Mouse (Mus musculus): ENCODE results near the gene Fyb2. TPM values are rescaled to one million over a fixed set of nuclear protein-coding genes. Genes with fewer than 3 reads are reported as not detected.

Fyb2 gene
- polyA plus RNA-seq, 1 experiment from 2014 or later = 0.20 TPM

DNA sequence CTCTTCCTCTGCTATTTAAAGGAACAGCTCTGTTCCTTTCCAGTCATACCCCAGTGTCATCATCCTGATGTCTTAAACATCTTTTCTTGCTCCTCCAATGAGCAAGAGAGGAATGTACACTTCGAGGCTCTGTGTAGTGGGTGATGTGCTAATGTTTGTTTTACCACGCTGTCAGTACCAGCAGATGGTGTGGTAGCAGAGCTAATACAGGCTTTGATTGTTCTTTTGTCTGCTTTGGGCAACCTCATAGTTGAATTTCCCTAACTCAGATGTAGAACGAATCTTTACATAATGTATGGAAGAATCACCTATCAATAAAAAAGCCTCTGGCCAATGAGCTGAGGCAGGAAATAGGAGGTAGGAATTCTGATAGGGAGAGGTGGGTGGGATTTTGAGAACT, 36.0 kb downstream of the Fyb2 start:
- no peaks in the 10 kb centered on the region for H3K36me3 ChIP-seq (ENCODE audit: control insufficient read depth, insufficient read depth, low read length)
- no peaks in the 10 kb centered on the region for H3K4me1 ChIP-seq (replicated peaks; ENCODE audit: control insufficient read depth, insufficient read depth, low read length)
- no peak overlapping the region for H3K4me2 ChIP-seq (replicated peaks; ENCODE audit: low read depth, low read length)
- no peak overlapping the region for H3K4me3 ChIP-seq (ENCODE audit: low read depth, low read length)
- no peaks in the 10 kb centered on the region for H3K27me3 ChIP-seq (ENCODE audit: control insufficient read depth, insufficient read depth, low read length)
- WGBS = 70% methylated on average over 3 of the region's 3 CpGs
- H3K9ac ChIP-seq (ENCODE audit: low read depth, low read length) = no peak overlapping the region
- H3K9me3 ChIP-seq (ENCODE audit: control insufficient read depth, low read length) = no peaks in the 10 kb centered on the region
- no peak overlapping the region for H3K27ac ChIP-seq (ENCODE audit: low read depth, low read length)
- DNase-seq (ENCODE audit: low spot score) (no peak), ATAC-seq (ENCODE audit: low FRiP score) (no peak)

- no peaks in the 10 kb centered on the region for H3K27me3 ChIP-seq (ENCODE audit: control insufficient read depth, insufficient read depth, low read length)
- H3K27ac ChIP-seq (ENCODE audit: low read depth, low read length) = no peak overlapping the region
- 90% methylated on average over 4 of the region's 4 CpGs for WGBS
- H3K4me1 ChIP-seq (replicated peaks; ENCODE audit: control insufficient read depth, insufficient read depth, low read length) = no peaks in the 10 kb centered on the region
- H3K36me3 ChIP-seq (ENCODE audit: control insufficient read depth, insufficient read depth, low read length) = no peaks in the 10 kb centered on the region
- no peak for DNase-seq (ENCODE audit: low spot score)
- H3K9me3 ChIP-seq (ENCODE audit: control insufficient read depth, low read length) = no peaks in the 10 kb centered on the region
- no peak overlapping the region for H3K9ac ChIP-seq (ENCODE audit: low read depth, low read length)
- no peak overlapping the region for H3K4me3 ChIP-seq (ENCODE audit: low read depth, low read length)
- ATAC-seq (ENCODE audit: low FRiP score) = no peak
- H3K4me2 ChIP-seq (replicated peaks; ENCODE audit: low read depth, low read length) = no peak overlapping the region
Measured at GRCm38 (mm10) chr4:104951280-104951878, 38.1 kb downstream of the Fyb2 start.

DNA sequence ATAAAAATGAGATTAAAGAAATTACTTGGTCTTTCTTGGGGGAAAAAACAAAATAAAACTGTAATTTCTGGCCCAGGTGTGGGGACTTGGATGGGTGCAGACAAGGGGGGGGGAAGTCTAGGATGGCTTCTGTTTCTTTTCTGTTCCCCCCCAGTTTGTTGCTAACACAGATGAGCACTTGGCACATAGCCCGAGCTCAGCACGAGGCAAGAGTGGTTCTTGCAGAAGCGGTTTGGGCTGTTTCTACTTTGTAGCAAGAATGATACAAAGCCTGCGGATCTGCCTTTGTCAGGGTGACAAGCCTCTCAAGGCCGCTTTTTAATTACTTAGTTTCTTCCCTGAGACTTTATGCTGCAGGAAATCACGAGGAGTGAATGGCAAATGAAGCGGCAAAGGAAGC, 43.4 kb downstream of the Fyb2 start:
- no peak for DNase-seq (ENCODE audit: low spot score)
- 60% methylated on average over 7 of the region's 7 CpGs for WGBS

DNA sequence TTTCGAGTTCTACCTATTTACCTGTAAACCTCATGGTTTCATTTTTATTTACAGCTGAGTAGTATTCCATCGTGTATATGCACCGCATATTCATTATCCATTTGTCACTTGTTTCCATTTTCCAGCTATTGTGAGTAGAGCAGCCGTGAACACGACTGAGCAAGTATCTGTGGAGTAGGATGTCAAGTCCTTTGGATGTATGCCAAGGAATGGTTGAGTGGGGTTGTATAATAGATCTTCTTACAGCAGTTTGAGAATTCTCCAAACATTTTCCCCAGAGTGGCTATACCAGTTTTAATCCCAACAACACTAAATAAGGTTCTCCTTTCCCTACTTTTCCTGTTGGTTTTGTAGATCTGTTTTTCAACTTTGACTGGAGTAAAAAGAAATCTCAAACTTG, 48.2 kb downstream of the Fyb2 start:
- Histone ChIP-seq H3K27ac (ENCODE audit: low read depth, low read length) (no peak overlapping the region), H3K27me3 (ENCODE audit: control insufficient read depth, insufficient read depth, low read length) (no peaks in the 10 kb centered on the region), H3K4me1 (replicated peaks; ENCODE audit: control insufficient read depth, insufficient read depth, low read length) (no peaks in the 10 kb centered on the region), H3K4me2 (replicated peaks; ENCODE audit: low read depth, low read length) (no peak overlapping the region), H3K36me3 (ENCODE audit: control insufficient read depth, insufficient read depth, low read length) (no peaks in the 10 kb centered on the region), H3K9ac (ENCODE audit: low read depth, low read length) (no peak overlapping the region), H3K9me3 (ENCODE audit: control insufficient read depth, low read length) (no peaks in the 10 kb centered on the region), H3K4me3 (ENCODE audit: low read depth, low read length) (no peak overlapping the region)
- WGBS = 86% methylated on average over 5 of the region's 5 CpGs
- DNase-seq (ENCODE audit: low spot score) (no peak), ATAC-seq (ENCODE audit: low FRiP score) (no peak)

More for the DNA sequence above, 43.4 kb downstream of the Fyb2 start:
- no peaks in the 10 kb centered on the region for H3K36me3 ChIP-seq (ENCODE audit: control insufficient read depth, insufficient read depth, low read length)
- H3K9me3 ChIP-seq (ENCODE audit: control insufficient read depth, low read length) = no peaks in the 10 kb centered on the region
- no peak overlapping the region for H3K4me2 ChIP-seq (replicated peaks; ENCODE audit: low read depth, low read length)
- no peak overlapping the region for H3K27ac ChIP-seq (ENCODE audit: low read depth, low read length)
- H3K4me1 ChIP-seq (replicated peaks; ENCODE audit: control insufficient read depth, insufficient read depth, low read length) = no peaks in the 10 kb centered on the region
- no peak overlapping the region for H3K9ac ChIP-seq (ENCODE audit: low read depth, low read length)
- ATAC-seq (ENCODE audit: low FRiP score) = no peak
- H3K27me3 ChIP-seq (ENCODE audit: control insufficient read depth, insufficient read depth, low read length) = no peaks in the 10 kb centered on the region
- no peak overlapping the region for H3K4me3 ChIP-seq (ENCODE audit: low read depth, low read length)

- no peak overlapping the region for H3K4me2 ChIP-seq (replicated peaks; ENCODE audit: low read depth, low read length)
- H3K9ac ChIP-seq (ENCODE audit: low read depth, low read length) = no peak overlapping the region
- no peak for DNase-seq (ENCODE audit: low spot score)
- no peak overlapping the region for H3K4me3 ChIP-seq (ENCODE audit: low read depth, low read length)
- ATAC-seq (ENCODE audit: low FRiP score) = no peak
- H3K27ac ChIP-seq (ENCODE audit: low read depth, low read length) = no peak overlapping the region
- no peaks in the 10 kb centered on the region for H3K4me1 ChIP-seq (replicated peaks; ENCODE audit: control insufficient read depth, insufficient read depth, low read length)
- no peaks in the 10 kb centered on the region for H3K9me3 ChIP-seq (ENCODE audit: control insufficient read depth, low read length)
- 84% methylated on average over 2 of the region's 2 CpGs for WGBS
- H3K36me3 ChIP-seq (ENCODE audit: control insufficient read depth, insufficient read depth, low read length) = no peaks in the 10 kb centered on the region
- H3K27me3 ChIP-seq (ENCODE audit: control insufficient read depth, insufficient read depth, low read length) = no peaks in the 10 kb centered on the region
Measured at GRCm38 (mm10) chr4:104972606-104973005, 59.4 kb downstream of the Fyb2 start.

DNA sequence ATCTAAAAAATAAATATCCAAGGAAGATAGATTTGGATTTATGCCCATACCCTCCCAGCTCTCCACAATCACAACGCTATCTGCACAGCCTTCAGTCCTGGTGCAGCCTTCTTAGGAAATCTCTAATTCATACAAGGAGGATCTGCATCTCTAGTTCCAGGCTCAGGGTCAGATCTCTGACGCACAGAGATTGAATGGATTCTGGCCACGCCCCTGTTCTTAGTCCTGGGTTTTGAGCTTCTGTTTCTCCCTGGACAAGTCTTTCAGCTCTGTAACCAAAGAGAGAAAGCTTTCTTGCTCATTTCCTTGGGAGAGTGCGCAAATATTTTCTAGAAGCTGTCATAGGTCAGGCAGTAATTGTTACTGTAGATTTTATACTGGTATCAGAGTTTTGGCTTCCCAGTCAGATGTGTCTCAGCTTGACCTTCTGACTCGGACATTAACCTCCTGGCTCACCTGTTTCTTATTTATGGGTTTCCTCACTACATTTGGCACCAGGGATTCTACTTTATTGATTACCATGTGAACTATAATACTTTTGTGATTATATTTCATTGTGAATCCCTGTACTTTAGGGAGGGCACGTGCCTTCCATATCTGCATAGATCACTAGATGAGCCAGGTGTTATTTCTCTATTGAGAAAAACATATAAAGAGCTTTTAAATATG, 62.0 kb downstream of the Fyb2 start:
- Histone ChIP-seq H3K27ac (ENCODE audit: low read depth, low read length) (no peak overlapping the region), H3K4me3 (ENCODE audit: low read depth, low read length) (no peak overlapping the region), H3K36me3 (ENCODE audit: control insufficient read depth, insufficient read depth, low read length) (no peaks in the 10 kb centered on the region), H3K9me3 (ENCODE audit: control insufficient read depth, low read length) (no peaks in the 10 kb centered on the region), H3K4me2 (replicated peaks; ENCODE audit: low read depth, low read length) (no peak overlapping the region), H3K27me3 (ENCODE audit: control insufficient read depth, insufficient read depth, low read length) (no peaks in the 10 kb centered on the region), H3K9ac (ENCODE audit: low read depth, low read length) (no peak overlapping the region), H3K4me1 (replicated peaks; ENCODE audit: control insufficient read depth, insufficient read depth, low read length) (no peaks in the 10 kb centered on the region)
- ATAC-seq (ENCODE audit: low FRiP score) (no peak), DNase-seq (ENCODE audit: low spot score) (no peak)
- 89% methylated on average over 6 of the region's 6 CpGs for WGBS

- ATAC-seq (ENCODE audit: low FRiP score) (no peak), DNase-seq (ENCODE audit: low spot score) (no peak)
- Histone ChIP-seq H3K27me3 (ENCODE audit: control insufficient read depth, insufficient read depth, low read length) (no peaks in the 10 kb centered on the region), H3K4me3 (ENCODE audit: low read depth, low read length) (no peak overlapping the region), H3K36me3 (ENCODE audit: control insufficient read depth, insufficient read depth, low read length) (no peaks in the 10 kb centered on the region), H3K27ac (ENCODE audit: low read depth, low read length) (no peak overlapping the region), H3K4me1 (replicated peaks; ENCODE audit: control insufficient read depth, insufficient read depth, low read length) (no peaks in the 10 kb centered on the region), H3K9me3 (ENCODE audit: control insufficient read depth, low read length) (no peaks in the 10 kb centered on the region), H3K9ac (ENCODE audit: low read depth, low read length) (no peak overlapping the region), H3K4me2 (replicated peaks; ENCODE audit: low read depth, low read length) (no peak overlapping the region)
- WGBS = 84% methylated on average over 5 of the region's 5 CpGs
Measured at GRCm38 (mm10) chr4:104985960-104986632, 72.8 kb downstream of the Fyb2 start.

DNA sequence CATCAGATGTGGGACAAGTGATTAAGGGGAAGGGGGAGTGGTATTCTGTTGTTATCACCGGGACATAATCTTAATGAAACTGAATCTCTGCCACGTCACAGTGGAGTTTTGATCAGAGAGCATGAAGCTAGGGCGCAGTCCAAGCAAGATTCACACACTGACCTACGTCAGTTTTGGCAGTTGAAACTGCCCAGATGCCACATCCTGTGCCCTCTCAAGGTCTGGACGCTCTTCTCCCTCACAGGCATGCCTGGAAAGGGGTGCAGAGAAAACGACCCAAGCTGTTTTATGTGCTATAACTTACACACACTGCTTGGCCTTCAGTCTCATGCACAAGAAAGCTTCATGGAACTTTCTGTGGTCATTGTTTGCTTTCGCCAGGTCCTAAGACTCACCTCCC, 74.4 kb downstream of the Fyb2 start:
- ATAC-seq (ENCODE audit: low FRiP score) = no peak
- H3K9ac ChIP-seq (ENCODE audit: low read depth, low read length) = no peak overlapping the region
- WGBS = 90% methylated on average over 7 of the region's 7 CpGs

DNA sequence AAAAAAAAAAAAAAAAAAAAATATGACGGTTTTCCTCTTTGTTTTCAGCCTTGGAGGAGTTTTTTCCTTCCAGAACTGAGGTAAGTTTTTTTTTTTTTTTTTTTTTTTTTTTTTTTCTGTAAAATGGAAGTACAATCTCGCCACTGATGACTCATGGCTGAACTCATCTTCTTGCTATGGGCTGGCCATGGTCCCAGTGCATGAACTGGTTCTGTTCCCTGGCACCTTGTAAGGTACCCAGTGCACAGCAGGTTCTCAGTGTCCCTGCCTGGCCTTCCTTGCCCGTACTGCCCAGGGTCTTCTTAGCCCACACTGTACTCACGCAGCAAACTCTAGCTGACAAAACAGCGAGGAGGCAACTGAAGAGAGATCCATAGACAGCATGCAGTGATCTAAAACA, 74.8 kb downstream of the Fyb2 start:
- 83% methylated on average over 5 of the region's 5 CpGs for WGBS
- H3K27ac ChIP-seq (ENCODE audit: low read depth, low read length) = no peak overlapping the region
- H3K4me3 ChIP-seq (ENCODE audit: low read depth, low read length) = no peak overlapping the region
- ATAC-seq (ENCODE audit: low FRiP score) (no peak), DNase-seq (ENCODE audit: low spot score) (no peak)
- H3K4me2 ChIP-seq (replicated peaks; ENCODE audit: low read depth, low read length) = no peak overlapping the region
- H3K4me1 ChIP-seq (replicated peaks; ENCODE audit: control insufficient read depth, insufficient read depth, low read length) = no peaks in the 10 kb centered on the region
- no peaks in the 10 kb centered on the region for H3K9me3 ChIP-seq (ENCODE audit: control insufficient read depth, low read length)
- H3K36me3 ChIP-seq (ENCODE audit: control insufficient read depth, insufficient read depth, low read length) = no peaks in the 10 kb centered on the region
- H3K27me3 ChIP-seq (ENCODE audit: control insufficient read depth, insufficient read depth, low read length) = no peaks in the 10 kb centered on the region
- H3K9ac ChIP-seq (ENCODE audit: low read depth, low read length) = no peak overlapping the region

More for the DNA sequence above, 74.4 kb downstream of the Fyb2 start:
- Histone ChIP-seq H3K4me3 (ENCODE audit: low read depth, low read length) (no peak overlapping the region), H3K4me2 (replicated peaks; ENCODE audit: low read depth, low read length) (no peak overlapping the region), H3K27me3 (ENCODE audit: control insufficient read depth, insufficient read depth, low read length) (no peaks in the 10 kb centered on the region), H3K36me3 (ENCODE audit: control insufficient read depth, insufficient read depth, low read length) (no peaks in the 10 kb centered on the region), H3K27ac (ENCODE audit: low read depth, low read length) (no peak overlapping the region), H3K9me3 (ENCODE audit: control insufficient read depth, low read length) (no peaks in the 10 kb centered on the region), H3K4me1 (replicated peaks; ENCODE audit: control insufficient read depth, insufficient read depth, low read length) (no peaks in the 10 kb centered on the region)
- DNase-seq (ENCODE audit: low spot score) = no peak

Measured in hindbrain, embryonic 11.5 days (tissue).